Mouse (Mus musculus) liver, embryonic 11.5 days (tissue): ENCODE measurements around the gene Uap1. TPM values are rescaled to one million over a fixed set of nuclear protein-coding genes. Genes with fewer than 3 reads are reported as not detected.
A peak's percentile ranks its signal among the peaks of the same experiment; 100 is the strongest.

Experiments
- ATAC-seq: fragments of 200-750 bp; cut with Nextera tagmentation; replicated peaks from 2 replicates; pipeline ENCODE4 v1.8.0; 2017; ENCODE audit warnings: moderate number of reproducible peaks, mild to moderate bottlenecking, moderate TSS enrichment, moderate library complexity; ENCODE audit not compliant: low FRiP score
- DNase-seq: peaks from one replicate; pipeline ENCODE4 v3.0.0-alpha.2; 2017; ENCODE audit warnings: low spot score
- H3K27ac ChIP-seq: fragments of 300-500 bp; sonication (generic); 2 replicates; pipeline ENCODE4 v1.5.1; 2014; ENCODE audit warnings: mild to moderate bottlenecking, low read depth, low read length, control low read depth
- H3K27me3 ChIP-seq: fragments of 300-500 bp; sonication (generic); replicated peaks from 2 replicates; pipeline ENCODE4 v1.6.1; 2014; ENCODE audit warnings: low read length, mixed read lengths; ENCODE audit not compliant: control insufficient read depth, insufficient read depth
- H3K36me3 ChIP-seq: fragments of 300-500 bp; sonication (generic); 2 replicates; pipeline ENCODE4 v1.6.1; 2014; ENCODE audit warnings: mild to moderate bottlenecking, low read length, moderate library complexity, mixed read lengths; ENCODE audit not compliant: control insufficient read depth, insufficient read depth
- H3K4me1 ChIP-seq: fragments of 300-500 bp; sonication (generic); replicated peaks from 2 replicates; pipeline ENCODE4 v1.6.1; 2014; ENCODE audit warnings: low read length, mixed read lengths; ENCODE audit not compliant: control insufficient read depth, insufficient read depth
- H3K4me2 ChIP-seq: fragments of 300-500 bp; sonication (generic); 2 replicates; pipeline ENCODE4 v1.6.1; 2014; ENCODE audit warnings: mild to moderate bottlenecking, control low read depth, moderate library complexity
- H3K4me3 ChIP-seq: fragments of 300-500 bp; sonication (generic); 2 replicates; pipeline ENCODE4 v1.5.1; 2014; ENCODE audit warnings: low read depth, low read length, control low read depth
- H3K9ac ChIP-seq: fragments of 300-500 bp; sonication (generic); 2 replicates; pipeline ENCODE4 v1.6.1; 2014; ENCODE audit warnings: low read depth, low read length, control low read depth
- H3K9me3 ChIP-seq: fragments of 300-500 bp; sonication (generic); 2 replicates; pipeline ENCODE4 v1.6.1; 2016; ENCODE audit warnings: low read length, inconsistent platforms, mixed read lengths; ENCODE audit not compliant: control insufficient read depth
- WGBS: fragments of 180-500 bp; shearing (Covaris S2); extraction: QIAGEN DNeasy Blood & Tissue Kit; methylation state at CpG from one replicate; pipeline ENCODE4 v1.1.7; 2014; 5-methylcytosine and 5-hydroxymethylcytosine counted together
- polyA plus RNA-seq: library from polyadenylated mRNA; unstranded; fragments of >200 nt; fragmentation: Nextera tagmentation; extraction: Ambion mirVana; gene quantifications from 2 replicates; pipeline ENCODE4 v1.2.1, GENCODE M21; 2014

Gene Uap1
- polyA plus RNA-seq, 1 experiment from 2014 or later = 60.0 TPM

DNA sequence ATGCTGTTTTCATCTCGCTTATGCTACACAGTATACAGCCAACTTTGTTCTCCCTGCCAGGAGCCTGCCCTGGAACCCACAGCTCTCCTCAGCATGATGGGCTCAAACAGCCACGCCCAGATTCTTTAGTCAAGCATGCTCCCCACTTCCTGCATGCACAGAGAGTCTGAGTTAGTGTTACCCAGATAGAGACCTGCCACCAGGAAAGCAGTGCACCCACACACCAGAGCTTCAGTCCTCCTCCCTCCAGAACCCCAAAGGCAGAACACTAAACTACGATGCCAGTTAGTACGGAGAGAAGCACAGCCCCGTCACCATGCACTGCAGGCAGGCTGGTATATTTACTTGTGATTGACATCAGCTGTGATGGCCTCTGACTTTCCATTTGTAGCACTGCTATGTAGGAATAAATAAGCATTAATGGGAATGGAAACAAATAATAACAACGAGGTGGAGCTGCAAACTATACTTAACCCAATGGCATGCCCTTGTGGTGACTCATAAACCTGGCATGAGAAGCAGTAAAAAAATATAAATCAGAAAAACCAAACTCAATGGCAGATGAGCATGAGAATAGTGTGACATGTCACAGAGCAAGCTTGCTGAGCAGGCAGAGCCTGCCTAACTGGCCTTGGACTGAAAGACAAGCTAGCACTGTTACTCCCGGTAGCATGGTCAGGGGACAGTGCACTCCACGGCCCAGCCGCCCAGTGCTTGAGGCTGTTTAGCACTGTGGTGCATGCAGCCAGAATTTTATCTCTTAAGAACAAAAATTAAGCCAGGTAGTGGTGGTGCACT, 26.9 kb downstream of the Uap1 start:
- no peaks in the 10 kb centered on the region for H3K27me3 ChIP-seq
- no peaks in the 10 kb centered on the region for H3K9me3 ChIP-seq
- no peak overlapping the region for H3K4me3 ChIP-seq
- no peak for DNase-seq
- peak overlapping the region; percentile 80 for H3K27ac ChIP-seq
- peak; percentile 73 for ATAC-seq
- peaks cover 5% of the 10 kb centered on the region; the same call in 1 of the 2 replicates for H3K36me3 ChIP-seq
- WGBS = 70% methylated on average over 9 of the region's 9 CpGs
- H3K4me1 ChIP-seq = peaks cover 13% of the 10 kb centered on the region; the same call in 1 of the 2 replicates
- peak overlapping the region; percentile 15 for H3K4me2 ChIP-seq
- H3K9ac ChIP-seq = no peak overlapping the region

DNA sequence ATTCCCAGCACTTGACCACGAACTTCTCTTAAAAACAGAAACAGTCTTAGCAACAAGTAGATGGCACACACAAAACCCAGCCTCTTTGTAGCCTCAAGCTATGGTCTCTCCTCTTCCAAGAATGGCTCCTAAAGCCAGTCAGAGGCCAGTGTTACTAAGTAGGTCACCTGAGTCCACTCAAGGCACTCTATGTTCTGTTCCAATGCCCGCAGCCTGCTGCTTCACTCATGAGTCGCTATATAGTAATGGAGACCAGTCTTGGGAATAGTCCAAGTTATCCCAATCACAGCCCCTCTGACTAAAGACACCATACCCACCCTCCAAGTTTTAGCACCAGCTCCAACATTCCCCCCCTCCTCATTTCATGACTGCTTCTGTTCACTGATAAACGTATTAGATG, 29.2 kb downstream of the Uap1 start:
- DNase-seq (no peak), ATAC-seq (no peak)
- H3K27me3 ChIP-seq = no peaks in the 10 kb centered on the region
- H3K4me3 ChIP-seq = no peak overlapping the region
- H3K4me2 ChIP-seq = no peak overlapping the region
- H3K4me1 ChIP-seq = peaks cover 13% of the 10 kb centered on the region; the same call in 1 of the 2 replicates
- no peak overlapping the region for H3K27ac ChIP-seq
- no peaks in the 10 kb centered on the region for H3K9me3 ChIP-seq
- 90% methylated on average over 4 of the region's 4 CpGs for WGBS
- H3K9ac ChIP-seq = no peak overlapping the region
- H3K36me3 ChIP-seq = peaks cover 5% of the 10 kb centered on the region; the same call in 1 of the 2 replicates

DNA sequence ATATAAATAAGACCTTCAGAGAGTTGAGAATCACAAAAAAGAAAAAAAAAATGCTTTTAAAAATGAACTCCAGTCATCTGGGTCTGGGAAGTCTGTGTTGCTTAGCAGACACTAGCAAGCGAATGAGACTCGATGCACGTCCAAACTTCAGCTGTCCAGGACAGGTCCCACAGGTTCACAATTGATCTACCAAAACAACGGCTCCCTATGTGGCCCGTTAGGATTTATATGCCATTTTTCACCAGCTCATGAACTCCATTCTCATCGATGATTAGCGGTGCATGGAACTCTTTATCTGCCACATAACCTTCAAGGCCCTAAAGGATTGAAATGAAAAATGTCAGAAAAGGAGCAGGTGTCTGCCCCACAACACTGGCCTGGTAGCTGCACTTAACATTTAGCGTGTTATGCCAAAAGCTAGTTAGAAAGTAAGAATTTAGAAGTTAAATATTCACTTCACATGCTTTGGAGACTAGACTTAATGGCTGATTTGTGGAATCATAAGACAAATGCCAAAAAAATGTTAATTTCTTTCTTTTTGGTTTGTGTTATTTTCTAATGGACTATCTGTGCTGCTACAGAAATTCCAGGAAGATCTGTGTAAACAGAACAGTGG, 32.4 kb downstream of the Uap1 start:
- H3K9ac ChIP-seq = no peak overlapping the region
- H3K27me3 ChIP-seq = no peaks in the 10 kb centered on the region
- DNase-seq (no peak), ATAC-seq (no peak)
- no peak overlapping the region for H3K4me2 ChIP-seq
- no peak overlapping the region for H3K27ac ChIP-seq
- H3K4me3 ChIP-seq = no peak overlapping the region
- 93% methylated on average over 8 of the region's 8 CpGs for WGBS
- H3K4me1 ChIP-seq = peaks cover 2% of the 10 kb centered on the region; the same call in 1 of the 2 replicates
- H3K36me3 ChIP-seq = no peaks in the 10 kb centered on the region; the same call in 1 of the 2 replicates
- no peaks in the 10 kb centered on the region for H3K9me3 ChIP-seq

DNA sequence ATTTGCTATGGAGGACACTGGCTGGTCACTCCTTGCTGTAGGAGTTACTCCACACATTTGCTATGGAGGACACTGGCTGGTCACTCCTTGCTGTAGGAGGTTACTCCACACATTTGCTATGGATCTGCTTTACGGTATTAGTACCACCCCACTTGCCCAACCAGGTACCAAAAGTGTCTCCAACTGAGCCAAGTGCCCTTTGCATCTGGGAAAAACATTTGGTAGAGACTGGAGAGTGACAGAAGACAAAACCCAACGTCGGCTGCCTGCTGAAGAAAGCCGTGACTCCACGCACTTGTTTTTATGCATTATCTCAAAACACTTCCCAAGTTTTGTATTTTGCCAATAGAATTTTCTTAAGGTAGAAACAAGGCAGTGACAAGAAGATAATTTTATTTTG, 33.1 kb downstream of the Uap1 start:
- H3K27me3 ChIP-seq = no peaks in the 10 kb centered on the region
- DNase-seq (no peak), ATAC-seq (no peak)
- WGBS = 92% methylated on average over 5 of the region's 5 CpGs
- no peaks in the 10 kb centered on the region for H3K4me1 ChIP-seq
- no peak overlapping the region for H3K4me3 ChIP-seq
- H3K36me3 ChIP-seq = no peaks in the 10 kb centered on the region; the same call in 1 of the 2 replicates
- H3K9ac ChIP-seq = no peak overlapping the region
- H3K9me3 ChIP-seq = no peaks in the 10 kb centered on the region
- H3K27ac ChIP-seq = no peak overlapping the region
- no peak overlapping the region for H3K4me2 ChIP-seq

DNA sequence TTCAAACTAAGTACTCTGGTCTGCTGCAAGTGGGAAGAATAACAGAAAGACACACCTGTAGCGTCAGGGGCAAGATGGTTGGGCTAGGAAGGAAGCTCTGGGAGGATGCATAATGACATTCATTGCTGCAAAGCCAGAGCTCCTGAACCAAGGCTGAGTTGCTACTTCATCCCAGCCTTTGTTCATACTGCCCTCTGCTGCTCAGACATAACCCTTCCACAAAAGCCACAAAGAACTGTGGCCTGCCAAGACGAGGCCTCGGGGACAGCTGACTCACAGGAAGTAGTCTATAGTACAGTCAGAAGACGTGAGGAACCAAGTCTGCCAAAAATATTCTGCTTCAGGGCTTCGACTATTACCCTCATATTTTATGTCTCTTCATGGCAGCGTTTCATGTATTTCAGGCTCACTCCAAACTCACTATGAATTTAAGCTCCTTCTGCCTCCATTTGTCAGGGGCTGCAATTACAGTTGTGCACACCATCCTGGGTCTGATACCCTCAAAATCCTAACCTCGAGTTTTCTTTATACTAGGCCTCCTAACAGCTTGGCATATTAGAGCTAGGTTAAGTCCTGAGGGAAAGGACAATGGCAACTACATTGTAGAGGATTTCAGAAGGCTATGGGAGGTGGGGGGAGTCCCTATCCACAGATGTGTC, 38.3 kb downstream of the Uap1 start:
- WGBS = 16% methylated on average over 7 of the region's 7 CpGs
- ATAC-seq = peak; percentile 71; the same call in 1 of the 2 replicates

DNA sequence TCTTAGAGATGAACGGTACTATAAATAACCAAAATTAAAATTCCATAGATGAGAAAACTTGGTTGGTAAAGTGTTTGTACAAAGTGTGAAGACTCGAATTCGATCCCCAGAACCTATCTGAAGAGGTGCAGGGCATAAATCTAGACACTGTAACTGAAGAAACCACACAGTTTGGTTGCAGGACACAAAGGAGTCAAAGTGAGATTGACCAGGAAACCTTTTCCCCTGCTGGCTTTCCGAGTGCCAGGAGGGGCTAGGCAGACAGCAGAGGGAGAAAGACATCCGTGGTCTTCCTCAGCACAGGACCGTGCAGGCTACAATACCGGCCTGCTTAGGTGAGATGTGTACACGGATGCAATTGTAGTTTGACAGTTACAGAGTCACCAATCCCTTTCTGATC, 40.5 kb downstream of the Uap1 start:
- no peak overlapping the region for H3K9ac ChIP-seq
- H3K27me3 ChIP-seq = no peaks in the 10 kb centered on the region
- WGBS = 83% methylated on average over 8 of the region's 8 CpGs
- no peak for ATAC-seq
- H3K36me3 ChIP-seq = no peaks in the 10 kb centered on the region
- H3K4me2 ChIP-seq = no peak overlapping the region
- H3K27ac ChIP-seq = no peak overlapping the region
- DNase-seq = no peak
- H3K4me3 ChIP-seq = no peak overlapping the region
- no peaks in the 10 kb centered on the region for H3K4me1 ChIP-seq
- H3K9me3 ChIP-seq = no peaks in the 10 kb centered on the region

More for the DNA sequence above, 38.3 kb downstream of the Uap1 start:
- DNase-seq = peak; percentile 45
- H3K27me3 ChIP-seq = no peaks in the 10 kb centered on the region
- no peak overlapping the region for H3K9ac ChIP-seq
- no peak overlapping the region for H3K4me2 ChIP-seq
- no peak overlapping the region for H3K4me3 ChIP-seq
- no peaks in the 10 kb centered on the region for H3K9me3 ChIP-seq
- no peaks in the 10 kb centered on the region for H3K4me1 ChIP-seq
- no peaks in the 10 kb centered on the region for H3K36me3 ChIP-seq
- no peak overlapping the region for H3K27ac ChIP-seq

DNA sequence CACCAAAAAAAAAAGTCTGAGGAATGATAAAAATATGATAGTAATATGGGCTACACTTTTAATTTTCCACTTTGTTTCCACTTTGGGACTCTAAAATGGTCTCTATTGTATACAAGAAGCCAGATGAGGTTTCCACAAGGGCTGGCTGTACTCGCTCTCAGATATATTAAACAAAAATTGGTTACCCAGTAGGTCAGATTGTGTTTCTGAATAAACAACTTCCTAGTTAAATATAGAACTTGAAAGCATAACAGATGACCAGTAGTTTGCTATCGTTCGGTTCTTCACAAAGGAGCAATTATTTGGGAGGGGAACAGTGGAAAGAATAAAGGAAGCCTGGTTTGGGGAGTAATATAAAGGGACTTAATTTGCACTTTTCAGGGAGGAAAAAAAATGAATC, 43.8 kb downstream of the Uap1 start:
- H3K4me3 ChIP-seq = no peak overlapping the region
- no peak for ATAC-seq
- H3K4me2 ChIP-seq = no peak overlapping the region
- no peak overlapping the region for H3K27ac ChIP-seq
- H3K27me3 ChIP-seq = no peaks in the 10 kb centered on the region
- H3K9me3 ChIP-seq = no peaks in the 10 kb centered on the region
- H3K9ac ChIP-seq = no peak overlapping the region
- no peaks in the 10 kb centered on the region for H3K4me1 ChIP-seq
- no peak for DNase-seq
- no peaks in the 10 kb centered on the region for H3K36me3 ChIP-seq
- WGBS = 77% methylated on average over 3 of the region's 3 CpGs

DNA sequence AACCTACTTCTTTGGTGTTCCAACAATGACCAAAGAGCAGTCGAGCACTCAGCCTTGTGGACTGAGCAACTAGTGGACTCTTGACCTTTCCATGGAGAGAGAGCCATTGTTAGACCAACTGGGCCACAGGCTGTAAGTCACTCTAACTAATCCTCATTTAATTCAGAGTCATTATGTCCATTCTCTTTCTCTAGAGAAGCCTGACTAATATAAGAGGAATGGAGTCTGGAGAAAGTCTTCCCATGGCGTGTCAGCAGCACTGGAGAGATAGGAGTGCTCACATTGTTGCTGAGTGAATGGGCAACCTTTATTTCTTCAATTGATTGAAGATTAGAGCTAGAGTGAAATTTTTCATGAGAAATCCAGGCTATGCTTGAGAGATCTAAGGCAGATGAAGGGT, 50.1 kb downstream of the Uap1 start:
- no peak for DNase-seq
- Histone ChIP-seq H3K27ac (no peak overlapping the region), H3K4me3 (no peak overlapping the region), H3K36me3 (no peaks in the 10 kb centered on the region), H3K27me3 (no peaks in the 10 kb centered on the region), H3K9me3 (no peaks in the 10 kb centered on the region), H3K4me2 (no peak overlapping the region), H3K9ac (no peak overlapping the region), H3K4me1 (no peaks in the 10 kb centered on the region)
- ATAC-seq = no peak
- 77% methylated on average over 2 of the region's 2 CpGs for WGBS
